Mouse (Mus musculus): ENCODE data around the gene Fbxo34.
"Not testable (repeated sequence)": the region's sequence is repeated elsewhere in the genome, so short reads cannot be mapped to it uniquely, and the experiment has no call there.

Fbxo34 gene

GRCm38 (mm10) chr14:47515636-47516035, 65.4 kb downstream of the Fbxo34 start:
- DNase-seq (ENCODE audit: low read depth in 1 of 2, low spot score in 2 of 2), result no peak

GRCm38 (mm10) chr14:47516755-47517154, 66.5 kb downstream of the Fbxo34 start:
- DNase-seq (ENCODE audit: low read depth in 1 of 2, low spot score in 2 of 2), result no peak

GRCm38 (mm10) chr14:47518619-47519018, 68.4 kb downstream of the Fbxo34 start:
- DNase-seq (ENCODE audit: low read depth in 1 of 2, low spot score in 2 of 2), result peak in 1 of 2 experiments; percentile 58

- DNase-seq (ENCODE audit: low read depth in 1 of 2, low spot score in 2 of 2), result no peak
Measured at GRCm38 (mm10) chr14:47520751-47521449, 70.7 kb downstream of the Fbxo34 start.

GRCm38 (mm10) chr14:47521609-47522008, 71.4 kb downstream of the Fbxo34 start:
- no peak for DNase-seq (ENCODE audit: low read depth in 1 of 2, low spot score in 2 of 2)

GRCm38 (mm10) chr14:47522301-47522700, 72.1 kb downstream of the Fbxo34 start:
- no peak for DNase-seq (ENCODE audit: low read depth in 1 of 2, low spot score in 2 of 2)

GRCm38 (mm10) chr14:47525374-47525773, 75.2 kb downstream of the Fbxo34 start:
- no peak for DNase-seq (ENCODE audit: low read depth in 1 of 2, low spot score in 2 of 2)

GRCm38 (mm10) chr14:47525861-47526260, 75.6 kb downstream of the Fbxo34 start:
- no peak for DNase-seq (ENCODE audit: low read depth in 1 of 2, low spot score in 2 of 2)

GRCm38 (mm10) chr14:47527833-47528232, 77.6 kb downstream of the Fbxo34 start:
- DNase-seq (ENCODE audit: low read depth in 1 of 2, low spot score in 2 of 2), result no peak

- DNase-seq (ENCODE audit: low read depth in 1 of 2, low spot score in 2 of 2), result no peak
Measured at GRCm38 (mm10) chr14:47528293-47528692, 78.1 kb downstream of the Fbxo34 start.

GRCm38 (mm10) chr14:47529019-47529418, 78.8 kb downstream of the Fbxo34 start:
- peak in 1 of 2 experiments; percentile 36 for DNase-seq (ENCODE audit: low read depth in 1 of 2, low spot score in 2 of 2)

GRCm38 (mm10) chr14:47529592-47529991, 79.4 kb downstream of the Fbxo34 start:
- DNase-seq (ENCODE audit: low read depth in 1 of 2, low spot score in 2 of 2), result not testable (repeated sequence)

- no peak for DNase-seq (ENCODE audit: low read depth in 1 of 2, low spot score in 2 of 2)
Measured at GRCm38 (mm10) chr14:47532496-47532895, 82.3 kb downstream of the Fbxo34 start.

- no peak for DNase-seq (ENCODE audit: low read depth in 1 of 2, low spot score in 2 of 2)
Measured at GRCm38 (mm10) chr14:47533365-47534175, 83.3 kb downstream of the Fbxo34 start.

- DNase-seq (ENCODE audit: low read depth in 1 of 2, low spot score in 2 of 2), result no peak
Measured at GRCm38 (mm10) chr14:47534176-47534525, 83.9 kb downstream of the Fbxo34 start.

GRCm38 (mm10) chr14:47535096-47535495, 84.9 kb downstream of the Fbxo34 start:
- DNase-seq (ENCODE audit: low read depth in 1 of 2, low spot score in 2 of 2), result no peak

GRCm38 (mm10) chr14:47541325-47541948, 91.2 kb downstream of the Fbxo34 start:
- no peak for DNase-seq (ENCODE audit: low read depth in 1 of 2, low spot score in 2 of 2)

GRCm38 (mm10) chr14:47542283-47542682, 92.1 kb downstream of the Fbxo34 start:
- no peak for DNase-seq (ENCODE audit: low read depth in 1 of 2, low spot score in 2 of 2)

GRCm38 (mm10) chr14:47544286-47544685, 94.1 kb downstream of the Fbxo34 start:
- no peak for DNase-seq (ENCODE audit: low read depth in 1 of 2, low spot score in 2 of 2)

GRCm38 (mm10) chr14:47544877-47545276, 94.7 kb downstream of the Fbxo34 start:
- no peak for DNase-seq (ENCODE audit: low read depth in 1 of 2, low spot score in 2 of 2)

GRCm38 (mm10) chr14:47551668-47552067, 101.4 kb downstream of the Fbxo34 start:
- DNase-seq (ENCODE audit: low read depth in 1 of 2, low spot score in 2 of 2), result no peak

- no peak for DNase-seq (ENCODE audit: low read depth in 1 of 2, low spot score in 2 of 2)
Measured at GRCm38 (mm10) chr14:47553380-47553779, 103.2 kb downstream of the Fbxo34 start.

Data from monocyte, adult 2 months (primary cell).